Mouse (Mus musculus) CD4-positive helper T cell, adult 2 months (primary cell): ENCODE data around the gene 1110017D15Rik.

Experiments
- DNase-seq: peaks from one replicate; pipeline ENCODE4 v3.0.0-alpha.2; 2012; ENCODE audit warnings: low read depth, missing footprints, low spot score

The 1110017D15Rik gene

GRCm38 (mm10) chr4:41480254-41480653 lies 36.9 kb downstream of the 1110017D15Rik start:
- no peak for DNase-seq

DNA sequence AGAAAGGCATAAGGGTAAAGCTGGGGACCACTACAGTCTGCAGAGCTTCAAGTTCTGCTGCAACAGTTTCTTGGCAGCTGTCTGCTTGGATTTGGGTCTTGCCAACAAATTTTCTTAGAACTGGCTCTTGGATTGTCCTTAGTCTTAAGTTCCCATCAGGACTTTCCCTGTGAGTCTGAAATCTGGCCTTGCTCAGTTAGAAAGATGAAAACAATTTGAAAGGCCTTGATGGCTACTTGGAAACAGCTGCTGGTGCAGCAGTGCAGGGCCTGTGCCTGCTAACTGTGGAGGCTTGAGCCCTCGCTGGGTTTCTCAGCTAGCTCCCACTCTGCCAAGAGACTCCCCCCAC lies 37.7 kb downstream of the 1110017D15Rik start:
- no peak for DNase-seq

GRCm38 (mm10) chr4:41478751-41479455 lies 38.2 kb downstream of the 1110017D15Rik start:
- DNase-seq: no peak

- no peak for DNase-seq
Measured at GRCm38 (mm10) chr4:41477648-41478160, 39.4 kb downstream of the 1110017D15Rik start.

GRCm38 (mm10) chr4:41471384-41471689 lies 45.8 kb downstream of the 1110017D15Rik start:
- DNase-seq: no peak

- DNase-seq: no peak
Measured at GRCm38 (mm10) chr4:41470684-41471383, 46.3 kb downstream of the 1110017D15Rik start.

DNA sequence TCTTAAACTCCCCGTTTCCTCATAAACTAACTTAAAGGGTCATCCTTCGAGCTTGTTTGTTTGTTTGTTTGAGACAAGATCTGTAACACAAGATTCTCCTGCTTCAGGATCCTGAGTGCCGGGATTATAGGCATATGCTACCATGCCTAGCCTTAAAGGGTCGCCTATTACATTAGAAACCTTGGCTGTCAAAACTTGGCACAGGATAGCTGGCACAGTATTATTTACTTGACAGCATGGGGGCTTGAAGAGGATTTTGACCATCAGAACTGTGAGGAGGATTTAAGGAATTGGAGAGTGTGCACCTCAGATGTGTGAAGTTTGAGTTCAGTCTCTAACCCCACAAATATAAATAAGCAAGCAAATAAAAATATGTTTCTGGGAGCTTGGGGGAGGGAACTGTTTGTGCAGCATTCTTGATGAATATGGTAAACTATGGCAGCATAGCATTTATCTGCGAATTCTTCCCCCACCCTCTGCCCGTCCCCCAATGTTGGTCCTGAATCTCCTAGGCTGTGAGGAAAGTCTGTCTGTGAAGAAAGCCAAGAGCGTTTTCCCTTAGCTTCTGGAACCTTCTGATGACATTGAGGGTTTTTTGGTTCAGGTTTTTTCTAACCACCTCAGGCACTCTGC lies 47.0 kb downstream of the 1110017D15Rik start:
- no peak for DNase-seq

DNA sequence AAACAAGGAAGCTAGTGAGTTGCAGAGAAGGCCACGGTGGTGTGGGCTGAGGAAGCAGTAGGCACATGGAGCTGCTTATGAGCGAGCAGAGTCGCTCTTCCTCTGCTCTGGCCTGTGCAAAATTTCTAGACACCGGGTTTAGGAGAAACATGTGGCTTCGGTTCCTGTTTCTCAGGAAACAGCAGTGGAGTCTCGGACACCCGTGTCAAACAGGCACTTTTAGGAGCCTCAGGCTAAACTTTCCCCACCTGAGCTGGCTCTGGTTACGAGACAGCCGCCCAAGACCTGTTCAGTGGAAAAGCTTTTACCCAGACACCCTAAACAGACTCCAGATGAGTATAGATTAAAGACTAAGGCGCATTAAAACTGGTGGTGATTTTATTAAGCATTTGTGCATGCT lies 47.9 kb downstream of the 1110017D15Rik start:
- DNase-seq: no peak

GRCm38 (mm10) chr4:41468396-41469080 lies 48.6 kb downstream of the 1110017D15Rik start:
- DNase-seq: peak; percentile 41

GRCm38 (mm10) chr4:41465287-41465665 lies 51.9 kb downstream of the 1110017D15Rik start:
- DNase-seq: no peak

- peak; percentile 99 for DNase-seq
Measured at GRCm38 (mm10) chr4:41464345-41465286, 52.5 kb downstream of the 1110017D15Rik start, which contains the start of the genes Kif24 and Nudt2. Gene Kif24 (minus strand): TSS chr4:41464887. Gene Nudt2 (plus strand): TSS chr4:41465151.

- DNase-seq: peak; percentile 15
Measured at GRCm38 (mm10) chr4:41463051-41463738, 53.9 kb downstream of the 1110017D15Rik start.

DNA sequence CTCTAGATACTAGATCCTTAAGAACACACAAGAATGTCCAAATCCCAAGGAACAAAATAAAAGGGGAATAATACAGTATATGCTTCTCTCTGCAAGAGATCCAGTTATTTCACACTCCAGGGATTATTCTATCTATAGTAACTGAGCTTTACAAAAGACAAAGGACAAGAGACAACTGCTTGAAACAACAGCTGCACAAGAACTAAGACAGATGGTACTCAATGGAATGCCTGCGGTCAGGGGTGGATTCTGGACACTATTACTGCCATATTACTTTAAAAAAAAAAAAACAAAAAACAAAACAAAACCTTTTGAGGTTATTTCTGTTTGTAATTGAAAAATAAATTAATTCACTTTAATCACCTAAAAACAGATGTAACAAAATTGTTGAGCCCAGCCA lies 56.4 kb downstream of the 1110017D15Rik start:
- no peak for DNase-seq
